Mouse (Mus musculus): ENCODE results near the gene 1110002E22Rik.

GRCm38 (mm10) chr3:138095718-138096117 lies 30.9 kb downstream of the 1110002E22Rik start:
- no peak for TF ChIP-seq CTCF (IDR thresholded peaks at IDR 0.05; ENCODE audit: control insufficient read depth, insufficient read depth, low read length)
- TF ChIP-seq POLR2A (IDR thresholded peaks at IDR 0.05; ENCODE audit: borderline replicate concordance, control insufficient read depth, low read depth, low read length) = no peak

Data from bone marrow, adult 2 months (tissue).